Mouse (Mus musculus) CD4-positive helper T cell, adult 2 months (primary cell): ENCODE measurements around the gene Acot7.

Experiments
- DNase-seq: peaks from one replicate; pipeline ENCODE4 v3.0.0-alpha.2; 2012; ENCODE audit warnings: low read depth, missing footprints, low spot score

The Acot7 gene

GRCm38 (mm10) chr4:152294188-152294929, 116.4 kb downstream of the Acot7 start:
- DNase-seq, result no peak

- peak; percentile 39 for DNase-seq
Measured at GRCm38 (mm10) chr4:152295916-152296315, 118.0 kb downstream of the Acot7 start.

- DNase-seq, result no peak
Measured at GRCm38 (mm10) chr4:152296371-152296770, 118.4 kb downstream of the Acot7 start.

- peak; percentile 99 for DNase-seq
Measured at GRCm38 (mm10) chr4:152296874-152297861, 119.2 kb downstream of the Acot7 start, which contains the start of gene Icmt. Gene Icmt, plus strand, starts transcription at chr4:152297227.

- DNase-seq, result no peak
Measured at GRCm38 (mm10) chr4:152298836-152299235, 120.9 kb downstream of the Acot7 start.

GRCm38 (mm10) chr4:152300375-152300774, 122.4 kb downstream of the Acot7 start:
- DNase-seq, result no peak

GRCm38 (mm10) chr4:152302012-152302411, 124.1 kb downstream of the Acot7 start:
- DNase-seq, result no peak

- DNase-seq, result no peak
Measured at GRCm38 (mm10) chr4:152303172-152303571, 125.2 kb downstream of the Acot7 start.

- no peak for DNase-seq
Measured at GRCm38 (mm10) chr4:152304685-152305084, 126.8 kb downstream of the Acot7 start.

- no peak for DNase-seq
Measured at GRCm38 (mm10) chr4:152305991-152306390, 128.1 kb downstream of the Acot7 start.

- no peak for DNase-seq
Measured at GRCm38 (mm10) chr4:152307542-152307941, 129.6 kb downstream of the Acot7 start.

- no peak for DNase-seq
Measured at GRCm38 (mm10) chr4:152312186-152312585, 134.3 kb downstream of the Acot7 start.

- peak; percentile 30 for DNase-seq
Measured at GRCm38 (mm10) chr4:152313211-152313632, 135.3 kb downstream of the Acot7 start.

GRCm38 (mm10) chr4:152313934-152314333, 136.0 kb downstream of the Acot7 start:
- DNase-seq, result no peak

- no peak for DNase-seq
Measured at GRCm38 (mm10) chr4:152315498-152316213, 137.7 kb downstream of the Acot7 start.

GRCm38 (mm10) chr4:152317631-152318033, 139.7 kb downstream of the Acot7 start:
- DNase-seq, result no peak

- peak; percentile 49 for DNase-seq
Measured at GRCm38 (mm10) chr4:152318517-152319234, 140.7 kb downstream of the Acot7 start, which contains the start of gene Rnf207. Gene Rnf207, minus strand, starts transcription at chr4:152318993.
